Mouse (Mus musculus) neural tube, embryonic 11.5 days (tissue): ENCODE measurements around the gene Lmnb2. TPM values are rescaled to one million over a fixed set of nuclear protein-coding genes. Genes with fewer than 3 reads are reported as not detected.

Source experiments
- ATAC-seq: fragments of 200-750 bp; cut with Nextera tagmentation; 2 replicates; pipeline ENCODE4 v1.8.0; 2017; ENCODE audit warnings: moderate number of reproducible peaks, mild to moderate bottlenecking, moderate TSS enrichment, moderate library complexity; ENCODE audit not compliant: insufficient read depth, low FRiP score, low TSS enrichment
- DNase-seq: peaks from one replicate; pipeline ENCODE4 v3.0.0-alpha.2; 2015; ENCODE audit warnings: low spot score
- H3K27ac ChIP-seq: fragments of 300-500 bp; sonication (generic); 2 replicates; pipeline ENCODE4 v1.5.1; 2014; ENCODE audit warnings: low read depth, mild to moderate bottlenecking, low read length
- H3K27me3 ChIP-seq: fragments of 300-500 bp; sonication (generic); 2 replicates; pipeline ENCODE4 v1.6.1; 2014; ENCODE audit warnings: mild to moderate bottlenecking, low read length, mixed read lengths; ENCODE audit not compliant: control insufficient read depth, insufficient read depth
- H3K36me3 ChIP-seq: fragments of 300-500 bp; sonication (generic); 2 replicates; pipeline ENCODE4 v1.6.1; 2014; ENCODE audit warnings: mild to moderate bottlenecking, low read length, moderate library complexity, mixed read lengths; ENCODE audit not compliant: control insufficient read depth, insufficient read depth
- H3K4me1 ChIP-seq: fragments of 300-500 bp; sonication (generic); 2 replicates; pipeline ENCODE4 v1.6.1; 2014; ENCODE audit warnings: low read length, mixed read lengths; ENCODE audit not compliant: control insufficient read depth, insufficient read depth
- H3K4me2 ChIP-seq: fragments of 300-500 bp; sonication (generic); 2 replicates; pipeline ENCODE4 v1.6.1; 2014; ENCODE audit warnings: low read depth, mild to moderate bottlenecking, moderate library complexity
- H3K4me3 ChIP-seq: fragments of 300-500 bp; sonication (generic); 2 replicates; pipeline ENCODE4 v1.5.1; 2014; ENCODE audit warnings: low read depth, low read length
- H3K9ac ChIP-seq: fragments of 300-500 bp; sonication (generic); 2 replicates; pipeline ENCODE4 v1.6.1; 2014; ENCODE audit warnings: mild to moderate bottlenecking, low read length
- H3K9me3 ChIP-seq: fragments of 300-500 bp; sonication (generic); 2 replicates; pipeline ENCODE4 v1.6.1; 2016; ENCODE audit warnings: low read length; ENCODE audit not compliant: control insufficient read depth
- WGBS: fragments of 180-500 bp; shearing (Covaris S2); extraction: QIAGEN DNeasy Blood & Tissue Kit; methylation state at CpG from one replicate; pipeline ENCODE4 v1.1.7; 2014; 5-methylcytosine and 5-hydroxymethylcytosine counted together
- polyA plus RNA-seq: library from polyadenylated mRNA; unstranded; fragments of >200 nt; fragmentation: Nextera tagmentation; extraction: Ambion mirVana; gene quantifications from 2 replicates; pipeline ENCODE4 v1.2.1, GENCODE M21; 2014

Gene Lmnb2
- polyA plus RNA-seq, 1 experiment from 2014 or later = 27.9 TPM

- Histone ChIP-seq H3K27me3 (peaks cover 45% of the 10 kb centered on the region), H3K9ac (peak within 1 kb of the TSS; percentile 45; the same call in 1 of the 2 replicates), H3K27ac (no peak within 1 kb of the TSS), H3K9me3 (no peaks in the 10 kb centered on the region), H3K4me1 (peaks cover 31% of the 10 kb centered on the region), H3K4me2 (peak within 1 kb of the TSS; percentile 86), H3K36me3 (no peaks in the 10 kb centered on the region), H3K4me3 (peak within 1 kb of the TSS; percentile 44)
- ATAC-seq (peak; percentile 89), DNase-seq (peak; percentile 99)
- WGBS = under 1% methylated on average over 56 of the region's 56 CpGs
Measured at GRCm38 (mm10) chr10:80929299-80930226, 11.5 kb upstream of the Lmnb2 start, which contains the start of gene Gadd45b. Gadd45b (plus strand) TSS chr10:80930073.

- ATAC-seq (peak; percentile 42), DNase-seq (peak; percentile 92)
- Histone ChIP-seq H3K4me1 (peaks cover 31% of the 10 kb centered on the region), H3K27me3 (peaks cover 37% of the 10 kb centered on the region), H3K9ac (peak overlapping the region; percentile 45), H3K27ac (no peak overlapping the region), H3K9me3 (no peaks in the 10 kb centered on the region), H3K4me3 (peak overlapping the region; percentile 44), H3K4me2 (peak overlapping the region; percentile 86), H3K36me3 (no peaks in the 10 kb centered on the region)
- WGBS = under 1% methylated on average over 48 of the region's 48 CpGs
Measured at GRCm38 (mm10) chr10:80928586-80929298, 10.7 kb upstream of the Lmnb2 start.

GRCm38 (mm10) chr10:80925472-80925871 is 7.4 kb upstream of the Lmnb2 start:
- H3K9ac ChIP-seq = no peak overlapping the region
- H3K27me3 ChIP-seq = peaks cover 4% of the 10 kb centered on the region
- WGBS = 45% methylated on average over 3 of the region's 3 CpGs
- H3K4me2 ChIP-seq = no peak overlapping the region
- no peak overlapping the region for H3K27ac ChIP-seq
- H3K4me1 ChIP-seq = peaks cover 17% of the 10 kb centered on the region
- ATAC-seq (no peak), DNase-seq (no peak)
- no peaks in the 10 kb centered on the region for H3K9me3 ChIP-seq
- no peak overlapping the region for H3K4me3 ChIP-seq
- no peaks in the 10 kb centered on the region for H3K36me3 ChIP-seq

- H3K4me1 ChIP-seq = peaks cover 10% of the 10 kb centered on the region
- peak overlapping the region; percentile 12 for H3K4me3 ChIP-seq
- H3K4me2 ChIP-seq = peak overlapping the region; percentile 37
- ATAC-seq = no peak
- peak; percentile 63 for DNase-seq
- no peak overlapping the region for H3K27ac ChIP-seq
- 7% methylated on average over 16 of the region's 16 CpGs for WGBS
- H3K36me3 ChIP-seq = no peaks in the 10 kb centered on the region
- H3K9ac ChIP-seq = peak overlapping the region; percentile 41
- no peaks in the 10 kb centered on the region for H3K27me3 ChIP-seq
- no peaks in the 10 kb centered on the region for H3K9me3 ChIP-seq
Measured at GRCm38 (mm10) chr10:80921923-80922322, 3.9 kb upstream of the Lmnb2 start.

- Histone ChIP-seq H3K27me3 (no peaks in the 10 kb centered on the region), H3K4me2 (peak overlapping the region; percentile 98), H3K9me3 (no peaks in the 10 kb centered on the region), H3K36me3 (peaks cover 4% of the 10 kb centered on the region), H3K4me1 (peaks cover 16% of the 10 kb centered on the region), H3K27ac (peak overlapping the region; percentile 42), H3K9ac (peak overlapping the region; percentile 86), H3K4me3 (peak overlapping the region; percentile 97)
- ATAC-seq = no peak
- DNase-seq = no peak
- 2% methylated on average over 15 of the region's 15 CpGs for WGBS
Measured at GRCm38 (mm10) chr10:80917336-80917778, 688 bp downstream of the Lmnb2 start.

- no peak overlapping the region for H3K9ac ChIP-seq
- no peak overlapping the region for H3K27ac ChIP-seq
- H3K36me3 ChIP-seq = peaks cover 4% of the 10 kb centered on the region
- no peak overlapping the region for H3K4me3 ChIP-seq
- no peaks in the 10 kb centered on the region for H3K27me3 ChIP-seq
- 95% methylated on average over 4 of the region's 4 CpGs for WGBS
- ATAC-seq (no peak), DNase-seq (no peak)
- H3K4me2 ChIP-seq = no peak overlapping the region
- H3K9me3 ChIP-seq = no peaks in the 10 kb centered on the region
- peaks cover 10% of the 10 kb centered on the region; the same call in 1 of the 2 replicates for H3K4me1 ChIP-seq
Measured at GRCm38 (mm10) chr10:80915736-80916135, 2.3 kb downstream of the Lmnb2 start.

GRCm38 (mm10) chr10:80915260-80915659 is 2.8 kb downstream of the Lmnb2 start:
- H3K4me3 ChIP-seq = no peak overlapping the region
- no peak overlapping the region for H3K9ac ChIP-seq
- no peak overlapping the region for H3K27ac ChIP-seq
- no peak for ATAC-seq
- H3K9me3 ChIP-seq = no peaks in the 10 kb centered on the region
- no peak overlapping the region for H3K4me2 ChIP-seq
- H3K4me1 ChIP-seq = peaks cover 10% of the 10 kb centered on the region; the same call in 1 of the 2 replicates
- peaks cover 4% of the 10 kb centered on the region for H3K36me3 ChIP-seq
- no peaks in the 10 kb centered on the region for H3K27me3 ChIP-seq
- 83% methylated on average over 2 of the region's 2 CpGs for WGBS
- DNase-seq = no peak

GRCm38 (mm10) chr10:80914253-80914656 is 3.8 kb downstream of the Lmnb2 start:
- peaks cover 6% of the 10 kb centered on the region for H3K36me3 ChIP-seq

More at GRCm38 (mm10) chr10:80914253-80914656, 3.8 kb downstream of the Lmnb2 start:
- 88% methylated on average over 5 of the region's 5 CpGs for WGBS
- no peaks in the 10 kb centered on the region for H3K27me3 ChIP-seq
- no peak for DNase-seq
- H3K9ac ChIP-seq = no peak overlapping the region
- H3K4me3 ChIP-seq = no peak overlapping the region
- H3K4me1 ChIP-seq = peaks cover 10% of the 10 kb centered on the region; the same call in 1 of the 2 replicates
- H3K27ac ChIP-seq = no peak overlapping the region
- H3K9me3 ChIP-seq = no peaks in the 10 kb centered on the region
- no peak for ATAC-seq
- H3K4me2 ChIP-seq = no peak overlapping the region
